ENCODE assay signal across 16 mouse cellular contexts in the genomic region with DNA sequence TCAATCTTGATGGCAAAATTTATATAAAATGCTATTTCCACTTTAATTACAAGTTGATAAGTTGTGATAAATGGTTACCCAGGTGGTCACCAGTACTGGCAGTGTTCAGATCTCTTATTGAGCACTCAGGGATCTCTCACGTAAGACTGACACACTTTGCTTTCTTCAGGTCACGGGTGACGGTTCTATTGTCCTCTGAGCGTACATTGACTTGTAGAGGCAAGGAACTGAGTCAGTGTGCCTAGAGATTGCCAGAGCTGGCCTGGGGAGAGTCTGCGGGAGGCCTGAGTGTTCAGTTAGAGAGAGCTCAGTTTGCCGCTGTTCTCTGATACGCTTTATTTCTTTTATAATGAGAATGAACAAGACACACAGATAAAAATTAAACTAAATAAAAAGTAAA.
DNase-seq lines count a peak whose midpoint lies in the region; ATAC-seq lines count a peak whose summit lies in the region.
"Had no signal": no experiment of that assay in that cellular context is flagged by ENCODE, and none has a peak within 500 bp of the region (broad histone marks: within the 10 kb centered on the region; RNA-seq: fewer than 3 reads in every experiment).

No protein-coding gene starts in this region.

- no peaks in the 10 kb centered on the region for H3K36me3 ChIP-seq in kidney, embryonic 15.5 days
- H3K36me3 ChIP-seq in kidney, embryonic 14.5 days (ENCODE audit: control insufficient read depth, insufficient read depth, low read length): no peaks in the 10 kb centered on the region
- H3K36me3 ChIP-seq in heart, embryonic 10.5 days: no peaks in the 10 kb centered on the region
- H3K36me3 ChIP-seq: limb, embryonic 15.5 days had no signal

- H3K9ac ChIP-seq in kidney, embryonic 15.5 days: no peak overlapping the region
- H3K9ac ChIP-seq in kidney, embryonic 14.5 days (ENCODE audit: low read depth, low read length): no peak overlapping the region
- H3K9ac ChIP-seq: limb, embryonic 15.5 days had no signal

- no peaks in the 10 kb centered on the region for H3K27me3 ChIP-seq in kidney, embryonic 15.5 days
- no peaks in the 10 kb centered on the region for H3K27me3 ChIP-seq in kidney, embryonic 14.5 days (ENCODE audit: control insufficient read depth, insufficient read depth, low read length)
- no peaks in the 10 kb centered on the region for H3K27me3 ChIP-seq in heart, embryonic 10.5 days (ENCODE audit: insufficient read depth, poor library complexity, severe bottlenecking)
- H3K27me3 ChIP-seq: CH12.LX; limb, embryonic 15.5 days; Patski had no signal

- ATAC-seq in kidney, embryonic 15.5 days (replicated peaks; ENCODE audit: low FRiP score): no peak
- no peak for ATAC-seq in kidney, embryonic 14.5 days (ENCODE audit: low FRiP score, low TSS enrichment)
- ATAC-seq in neutrophil, adult 5-6 weeks (ENCODE audit: extremely low read depth, insufficient number of reproducible peaks, low FRiP score, poor library complexity, severe bottlenecking): 0 out of 2 replicates have a peak, but pooled peaks have one; percentile 32
- ATAC-seq: Patski had no signal

- H3K4me1 ChIP-seq in kidney, embryonic 15.5 days: peaks cover 14% of the 10 kb centered on the region
- H3K4me1 ChIP-seq in kidney, embryonic 14.5 days (ENCODE audit: control insufficient read depth, insufficient read depth, low read length): 0 out of 2 replicates have a peak, but pooled peaks cover 2% of the 10 kb centered on the region
- H3K4me1 ChIP-seq in heart, embryonic 10.5 days: peaks cover 20% of the 10 kb centered on the region
- H3K4me1 ChIP-seq: limb, embryonic 15.5 days had no signal

- H3K4me3 ChIP-seq in kidney, embryonic 15.5 days (replicated peaks): no peak overlapping the region
- no peak overlapping the region for H3K4me3 ChIP-seq in kidney, embryonic 14.5 days (ENCODE audit: low read length)
- no peak overlapping the region for H3K4me3 ChIP-seq in heart, embryonic 10.5 days
- H3K4me3 ChIP-seq: erythroblast, embryonic 14.5 days; limb, embryonic 15.5 days had no signal

- H3K4me2 ChIP-seq in kidney, embryonic 15.5 days: no peak overlapping the region
- no peak overlapping the region for H3K4me2 ChIP-seq in kidney, embryonic 14.5 days (replicated peaks; ENCODE audit: low read depth, low read length)
- H3K4me2 ChIP-seq: limb, embryonic 15.5 days had no signal

- peak; percentile 29 to 35 for DNase-seq in B cell, adult 2 months
- DNase-seq in R1 (ENCODE audit: low read depth, low spot score): peak; percentile 45
- DNase-seq in layer of hippocampus, adult 9-11 months: no peak
- DNase-seq in heart, embryonic 10.5 days (ENCODE audit: low spot score): no peak
- DNase-seq: adrenal gland, adult 2 months; cerebellum, postnatal 14 days; heart, postnatal 36 days; right cerebral cortex, postnatal 14 days had no signal

- no peaks in the 10 kb centered on the region for H3K9me3 ChIP-seq in kidney, embryonic 15.5 days (replicated peaks)
- H3K9me3 ChIP-seq in kidney, embryonic 14.5 days (ENCODE audit: control insufficient read depth, low read length): no peaks in the 10 kb centered on the region
- no peaks in the 10 kb centered on the region for H3K9me3 ChIP-seq in heart, embryonic 10.5 days
- H3K9me3 ChIP-seq: limb, embryonic 15.5 days had no signal

- H3K27ac ChIP-seq in kidney, embryonic 15.5 days: peak overlapping the region; percentile 37
- no peak overlapping the region for H3K27ac ChIP-seq in kidney, embryonic 14.5 days (ENCODE audit: low read depth, low read length)
- no peak overlapping the region for H3K27ac ChIP-seq in heart, embryonic 10.5 days
- H3K27ac ChIP-seq: kidney, postnatal 0 days; limb, embryonic 15.5 days had no signal

- WGBS in kidney, embryonic 15.5 days: 68% methylated on average over 7 of the region's 7 CpGs
- WGBS in kidney, embryonic 14.5 days: 69% methylated on average over 7 of the region's 7 CpGs
- WGBS in heart, embryonic 10.5 days: 78% methylated on average over 7 of the region's 7 CpGs

Comparison
In these comparisons a context has a peak if more than half of its experiments do, and no peak if none do; other contexts are left out.
1. DNase-seq: peak in B cell, adult 2 months (2 of 2) and R1 (single experiment); none in layer of hippocampus, adult 9-11 months (single experiment) and heart, embryonic 10.5 days (single experiment).